Mouse (Mus musculus): Measurements from ENCODE around the gene Ptpn21. TPM values are rescaled to one million over a fixed set of nuclear protein-coding genes. Genes with fewer than 3 reads are reported as not detected.

The Ptpn21 gene
- polyA plus RNA-seq, 1 experiment = 38.6 TPM

- H3K4me3 ChIP-seq (replicated peaks; ENCODE audit: extremely low read depth, low read depth, low read length) = no peak overlapping the region
- WGBS = 81% methylated on average over 10 of the region's 10 CpGs
- H3K4me1 ChIP-seq (ENCODE audit: control insufficient read depth, insufficient read depth, low read length) = no peaks in the 10 kb centered on the region
- DNase-seq = no peak
- TF ChIP-seq CTCF (IDR thresholded peaks at IDR 0.05; ENCODE audit: insufficient read depth, low read length) (no peak), POLR2A (IDR thresholded peaks at IDR 0.05; ENCODE audit: borderline replicate concordance, extremely low read depth, low read depth, low read length) (no peak)
These were observed 33.2 kb downstream of the Ptpn21 start for GRCm38 (mm10) chr12:98703961-98704360.

GRCm38 (mm10) chr12:98703554-98703953 lies 33.7 kb downstream of the Ptpn21 start:
- WGBS = 69% methylated on average over 2 of the region's 2 CpGs
- H3K4me1 ChIP-seq (ENCODE audit: control insufficient read depth, insufficient read depth, low read length) = no peaks in the 10 kb centered on the region
- no peak overlapping the region for H3K4me3 ChIP-seq (replicated peaks; ENCODE audit: extremely low read depth, low read depth, low read length)
- no peak for TF ChIP-seq POLR2A (IDR thresholded peaks at IDR 0.05; ENCODE audit: borderline replicate concordance, extremely low read depth, low read depth, low read length)
- no peak for TF ChIP-seq CTCF (IDR thresholded peaks at IDR 0.05; ENCODE audit: insufficient read depth, low read length)
- no peak for DNase-seq

GRCm38 (mm10) chr12:98701564-98701963 lies 35.6 kb downstream of the Ptpn21 start:
- 97% methylated on average over 9 of the region's 9 CpGs for WGBS
- H3K4me1 ChIP-seq (ENCODE audit: control insufficient read depth, insufficient read depth, low read length) = no peaks in the 10 kb centered on the region
- TF ChIP-seq CTCF (IDR thresholded peaks at IDR 0.05; ENCODE audit: insufficient read depth, low read length) = no peak
- no peak for TF ChIP-seq POLR2A (IDR thresholded peaks at IDR 0.05; ENCODE audit: borderline replicate concordance, extremely low read depth, low read depth, low read length)
- no peak overlapping the region for H3K4me3 ChIP-seq (replicated peaks; ENCODE audit: extremely low read depth, low read depth, low read length)
- no peak for DNase-seq

GRCm38 (mm10) chr12:98697202-98697601 lies 40.0 kb downstream of the Ptpn21 start:
- DNase-seq = no peak
- H3K4me1 ChIP-seq (ENCODE audit: control insufficient read depth, insufficient read depth, low read length) = no peaks in the 10 kb centered on the region
- WGBS = 61% methylated on average over 5 of the region's 5 CpGs
- TF ChIP-seq POLR2A (IDR thresholded peaks at IDR 0.05; ENCODE audit: borderline replicate concordance, extremely low read depth, low read depth, low read length) (no peak), CTCF (IDR thresholded peaks at IDR 0.05; ENCODE audit: insufficient read depth, low read length) (no peak)
- H3K4me3 ChIP-seq (replicated peaks; ENCODE audit: extremely low read depth, low read depth, low read length) = no peak overlapping the region

GRCm38 (mm10) chr12:98690230-98690629 lies 47.0 kb downstream of the Ptpn21 start:
- no peak for TF ChIP-seq POLR2A (IDR thresholded peaks at IDR 0.05; ENCODE audit: borderline replicate concordance, extremely low read depth, low read depth, low read length)
- no peak for TF ChIP-seq CTCF (IDR thresholded peaks at IDR 0.05; ENCODE audit: insufficient read depth, low read length)
- no peak overlapping the region for H3K4me3 ChIP-seq (replicated peaks; ENCODE audit: extremely low read depth, low read depth, low read length)
- no peaks in the 10 kb centered on the region for H3K4me1 ChIP-seq (ENCODE audit: control insufficient read depth, insufficient read depth, low read length)
- no peak for DNase-seq
- WGBS = 83% methylated on average over 8 of the region's 8 CpGs

- TF ChIP-seq POLR2A (IDR thresholded peaks at IDR 0.05; ENCODE audit: borderline replicate concordance, extremely low read depth, low read depth, low read length) (no peak), CTCF (IDR thresholded peaks at IDR 0.05; ENCODE audit: insufficient read depth, low read length) (no peak)
- Histone ChIP-seq H3K4me3 (replicated peaks; ENCODE audit: extremely low read depth, low read depth, low read length) (no peak overlapping the region), H3K4me1 (ENCODE audit: control insufficient read depth, insufficient read depth, low read length) (no peaks in the 10 kb centered on the region)
- WGBS = 60% methylated on average over 6 of the region's 6 CpGs
- DNase-seq = no peak
These were observed 53.6 kb downstream of the Ptpn21 start for GRCm38 (mm10) chr12:98683574-98683973.

GRCm38 (mm10) chr12:98683171-98683570 lies 54.0 kb downstream of the Ptpn21 start:
- DNase-seq = no peak
- no peaks in the 10 kb centered on the region for H3K4me1 ChIP-seq (ENCODE audit: control insufficient read depth, insufficient read depth, low read length)
- TF ChIP-seq CTCF (IDR thresholded peaks at IDR 0.05; ENCODE audit: insufficient read depth, low read length) (no peak), POLR2A (IDR thresholded peaks at IDR 0.05; ENCODE audit: borderline replicate concordance, extremely low read depth, low read depth, low read length) (no peak)
- 62% methylated on average over 11 of the region's 11 CpGs for WGBS
- no peak overlapping the region for H3K4me3 ChIP-seq (replicated peaks; ENCODE audit: extremely low read depth, low read depth, low read length)

- 77% methylated on average over 15 of the region's 15 CpGs for WGBS
- no peaks in the 10 kb centered on the region for H3K4me1 ChIP-seq (ENCODE audit: control insufficient read depth, insufficient read depth, low read length)
- TF ChIP-seq CTCF (IDR thresholded peaks at IDR 0.05; ENCODE audit: insufficient read depth, low read length) (no peak), POLR2A (IDR thresholded peaks at IDR 0.05; ENCODE audit: borderline replicate concordance, extremely low read depth, low read depth, low read length) (no peak)
- no peak for DNase-seq
- H3K4me3 ChIP-seq (replicated peaks; ENCODE audit: extremely low read depth, low read depth, low read length) = no peak overlapping the region
These were observed 55.0 kb downstream of the Ptpn21 start for GRCm38 (mm10) chr12:98682196-98682595.

- Histone ChIP-seq H3K4me1 (ENCODE audit: control insufficient read depth, insufficient read depth, low read length) (no peaks in the 10 kb centered on the region), H3K4me3 (replicated peaks; ENCODE audit: extremely low read depth, low read depth, low read length) (no peak overlapping the region)
- TF ChIP-seq POLR2A (IDR thresholded peaks at IDR 0.05; ENCODE audit: borderline replicate concordance, extremely low read depth, low read depth, low read length) (no peak), CTCF (IDR thresholded peaks at IDR 0.05; ENCODE audit: insufficient read depth, low read length) (no peak)
- no peak for DNase-seq
- 86% methylated on average over 15 of the region's 15 CpGs for WGBS
These were observed 57.3 kb downstream of the Ptpn21 start for GRCm38 (mm10) chr12:98679906-98680305.

- Histone ChIP-seq H3K4me1 (ENCODE audit: control insufficient read depth, insufficient read depth, low read length) (no peaks in the 10 kb centered on the region), H3K4me3 (replicated peaks; ENCODE audit: extremely low read depth, low read depth, low read length) (no peak overlapping the region)
- TF ChIP-seq CTCF (IDR thresholded peaks at IDR 0.05; ENCODE audit: insufficient read depth, low read length) (no peak), POLR2A (IDR thresholded peaks at IDR 0.05; ENCODE audit: borderline replicate concordance, extremely low read depth, low read depth, low read length) (no peak)
- 48% methylated on average over 14 of the region's 14 CpGs for WGBS
- no peak for DNase-seq
These were observed 59.9 kb downstream of the Ptpn21 start for GRCm38 (mm10) chr12:98677336-98677735.
